Mouse (Mus musculus): ENCODE measurements at regions not wholly inside any gene's neighbourhood (a gene's known extent, or its start where the extent isn't known, plus 50 kb on each side); places are given as distances from the start of the nearest gene placed in this dataset.

DNA sequence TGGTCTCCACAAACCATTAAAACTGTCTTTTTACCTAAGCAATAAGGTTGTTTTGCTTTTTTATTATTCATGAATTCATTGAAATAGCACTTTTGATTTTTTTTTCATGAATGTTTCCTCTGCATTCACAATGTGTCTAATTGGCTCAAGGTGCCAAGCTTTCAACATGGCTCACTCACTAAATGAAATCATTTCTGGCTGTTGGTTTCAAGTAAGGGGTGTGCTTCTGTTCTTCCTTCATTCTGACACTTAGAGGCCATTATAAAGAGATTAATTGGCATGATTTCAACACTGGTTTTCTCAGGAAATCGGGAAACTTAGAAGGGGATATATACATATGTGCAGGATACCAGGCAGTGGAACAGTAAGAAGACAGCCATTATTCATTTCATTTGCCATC lies 93.5 kb upstream of the Ndst3 start:
- TF ChIP-seq CTCF (IDR thresholded peaks at IDR 0.05; ENCODE audit: insufficient read depth, low read length) (no peak), POLR2A (IDR thresholded peaks at IDR 0.05; ENCODE audit: borderline replicate concordance, extremely low read depth, low read depth, low read length) (no peak)
